Mouse (Mus musculus): ENCODE data around the gene Fam83d. TPM values are rescaled to one million over a fixed set of nuclear protein-coding genes. Genes with fewer than 3 reads are reported as not detected.
A peak's percentile ranks its signal among the peaks of the same experiment; 100 is the strongest.

Fam83d gene
- polyA plus RNA-seq, 1 experiment from 2014 or later = 54.1 TPM

- no peak overlapping the region for H3K9ac ChIP-seq (replicated peaks; ENCODE audit: low read length)
- H3K4me3 ChIP-seq (ENCODE audit: low read depth, low read length) = no peak overlapping the region
- H3K27me3 ChIP-seq (ENCODE audit: control insufficient read depth, insufficient read depth, low read length) = no peaks in the 10 kb centered on the region
- ATAC-seq (replicated peaks; ENCODE audit: insufficient number of reproducible peaks, low FRiP score, low TSS enrichment, low read depth) = no peak
- H3K36me3 ChIP-seq (replicated peaks; ENCODE audit: control insufficient read depth, insufficient read depth, low read depth, low read length) = no peaks in the 10 kb centered on the region
- no peak overlapping the region for H3K4me2 ChIP-seq (ENCODE audit: low read depth, low read length)
- no peaks in the 10 kb centered on the region for H3K4me1 ChIP-seq (ENCODE audit: control insufficient read depth, insufficient read depth, low read length)
- H3K27ac ChIP-seq (replicated peaks; ENCODE audit: low read depth, low read length) = no peak overlapping the region
- 81% methylated on average over 2 of the region's 2 CpGs for WGBS
- no peak for DNase-seq (ENCODE audit: low spot score)
- H3K9me3 ChIP-seq (replicated peaks; ENCODE audit: control insufficient read depth, low read length) = no peaks in the 10 kb centered on the region
These were observed 28.0 kb downstream of the Fam83d start for GRCm38 (mm10) chr2:158795875-158796274.

GRCm38 (mm10) chr2:158799328-158799727, 31.4 kb downstream of the Fam83d start:
- ATAC-seq (replicated peaks; ENCODE audit: insufficient number of reproducible peaks, low FRiP score, low TSS enrichment, low read depth) (no peak), DNase-seq (ENCODE audit: low spot score) (peak; percentile 15)
- H3K27me3 ChIP-seq (ENCODE audit: control insufficient read depth, insufficient read depth, low read length) = no peaks in the 10 kb centered on the region
- H3K4me1 ChIP-seq (ENCODE audit: control insufficient read depth, insufficient read depth, low read length) = no peaks in the 10 kb centered on the region
- H3K36me3 ChIP-seq (replicated peaks; ENCODE audit: control insufficient read depth, insufficient read depth, low read depth, low read length) = peaks cover 2% of the 10 kb centered on the region
- no peaks in the 10 kb centered on the region for H3K9me3 ChIP-seq (replicated peaks; ENCODE audit: control insufficient read depth, low read length)
- WGBS = 46% methylated on average over 4 of the region's 4 CpGs
- no peak overlapping the region for H3K4me2 ChIP-seq (ENCODE audit: low read depth, low read length)
- H3K4me3 ChIP-seq (ENCODE audit: low read depth, low read length) = no peak overlapping the region
- no peak overlapping the region for H3K27ac ChIP-seq (replicated peaks; ENCODE audit: low read depth, low read length)
- H3K9ac ChIP-seq (replicated peaks; ENCODE audit: low read length) = no peak overlapping the region

GRCm38 (mm10) chr2:158800788-158801187, 32.9 kb downstream of the Fam83d start:
- no peak overlapping the region for H3K27ac ChIP-seq (replicated peaks; ENCODE audit: low read depth, low read length)
- no peaks in the 10 kb centered on the region for H3K4me1 ChIP-seq (ENCODE audit: control insufficient read depth, insufficient read depth, low read length)
- H3K36me3 ChIP-seq (replicated peaks; ENCODE audit: control insufficient read depth, insufficient read depth, low read depth, low read length) = peaks cover 2% of the 10 kb centered on the region
- H3K9ac ChIP-seq (replicated peaks; ENCODE audit: low read length) = no peak overlapping the region
- H3K4me2 ChIP-seq (ENCODE audit: low read depth, low read length) = no peak overlapping the region
- H3K4me3 ChIP-seq (ENCODE audit: low read depth, low read length) = no peak overlapping the region
- WGBS = 88% methylated on average over 8 of the region's 8 CpGs
- no peaks in the 10 kb centered on the region for H3K9me3 ChIP-seq (replicated peaks; ENCODE audit: control insufficient read depth, low read length)
- no peaks in the 10 kb centered on the region for H3K27me3 ChIP-seq (ENCODE audit: control insufficient read depth, insufficient read depth, low read length)
- ATAC-seq (replicated peaks; ENCODE audit: insufficient number of reproducible peaks, low FRiP score, low TSS enrichment, low read depth) (no peak), DNase-seq (ENCODE audit: low spot score) (no peak)

GRCm38 (mm10) chr2:158803575-158803974, 35.7 kb downstream of the Fam83d start:
- Histone ChIP-seq H3K4me1 (ENCODE audit: control insufficient read depth, insufficient read depth, low read length) (no peaks in the 10 kb centered on the region), H3K36me3 (replicated peaks; ENCODE audit: control insufficient read depth, insufficient read depth, low read depth, low read length) (peaks cover 2% of the 10 kb centered on the region), H3K4me3 (ENCODE audit: low read depth, low read length) (no peak overlapping the region), H3K27me3 (ENCODE audit: control insufficient read depth, insufficient read depth, low read length) (no peaks in the 10 kb centered on the region), H3K9me3 (replicated peaks; ENCODE audit: control insufficient read depth, low read length) (no peaks in the 10 kb centered on the region), H3K4me2 (ENCODE audit: low read depth, low read length) (no peak overlapping the region), H3K9ac (replicated peaks; ENCODE audit: low read length) (no peak overlapping the region), H3K27ac (replicated peaks; ENCODE audit: low read depth, low read length) (no peak overlapping the region)
- ATAC-seq (replicated peaks; ENCODE audit: insufficient number of reproducible peaks, low FRiP score, low TSS enrichment, low read depth) (no peak), DNase-seq (ENCODE audit: low spot score) (no peak)
- 91% methylated on average over 8 of the region's 8 CpGs for WGBS

GRCm38 (mm10) chr2:158815686-158816085, 47.8 kb downstream of the Fam83d start:
- no peak for DNase-seq (ENCODE audit: low spot score)
- no peak overlapping the region for H3K9ac ChIP-seq (replicated peaks; ENCODE audit: low read length)
- H3K9me3 ChIP-seq (replicated peaks; ENCODE audit: control insufficient read depth, low read length) = no peaks in the 10 kb centered on the region
- no peak overlapping the region for H3K4me2 ChIP-seq (ENCODE audit: low read depth, low read length)
- H3K4me1 ChIP-seq (ENCODE audit: control insufficient read depth, insufficient read depth, low read length) = no peaks in the 10 kb centered on the region
- H3K27ac ChIP-seq (replicated peaks; ENCODE audit: low read depth, low read length) = no peak overlapping the region
- no peaks in the 10 kb centered on the region for H3K27me3 ChIP-seq (ENCODE audit: control insufficient read depth, insufficient read depth, low read length)
- no peak overlapping the region for H3K4me3 ChIP-seq (ENCODE audit: low read depth, low read length)
- H3K36me3 ChIP-seq (replicated peaks; ENCODE audit: control insufficient read depth, insufficient read depth, low read depth, low read length) = peaks cover 2% of the 10 kb centered on the region; the same call in 1 of the 2 replicates
- ATAC-seq (replicated peaks; ENCODE audit: insufficient number of reproducible peaks, low FRiP score, low TSS enrichment, low read depth) = no peak

GRCm38 (mm10) chr2:158816239-158816638, 48.3 kb downstream of the Fam83d start:
- no peak overlapping the region for H3K9ac ChIP-seq (replicated peaks; ENCODE audit: low read length)
- no peak overlapping the region for H3K27ac ChIP-seq (replicated peaks; ENCODE audit: low read depth, low read length)
- no peak for DNase-seq (ENCODE audit: low spot score)
- no peaks in the 10 kb centered on the region for H3K27me3 ChIP-seq (ENCODE audit: control insufficient read depth, insufficient read depth, low read length)
- H3K36me3 ChIP-seq (replicated peaks; ENCODE audit: control insufficient read depth, insufficient read depth, low read depth, low read length) = peaks cover 2% of the 10 kb centered on the region; the same call in 1 of the 2 replicates
- H3K4me3 ChIP-seq (ENCODE audit: low read depth, low read length) = no peak overlapping the region
- no peaks in the 10 kb centered on the region for H3K9me3 ChIP-seq (replicated peaks; ENCODE audit: control insufficient read depth, low read length)
- no peaks in the 10 kb centered on the region for H3K4me1 ChIP-seq (ENCODE audit: control insufficient read depth, insufficient read depth, low read length)
- 93% methylated on average over 4 of the region's 4 CpGs for whole genome bisulfite sequencing
- H3K4me2 ChIP-seq (ENCODE audit: low read depth, low read length) = no peak overlapping the region
- ATAC-seq (replicated peaks; ENCODE audit: insufficient number of reproducible peaks, low FRiP score, low TSS enrichment, low read depth) = no peak

GRCm38 (mm10) chr2:158817708-158818107, 49.8 kb downstream of the Fam83d start:
- Histone ChIP-seq H3K27ac (replicated peaks; ENCODE audit: low read depth, low read length) (no peak overlapping the region), H3K9ac (replicated peaks; ENCODE audit: low read length) (no peak overlapping the region), H3K27me3 (ENCODE audit: control insufficient read depth, insufficient read depth, low read length) (no peaks in the 10 kb centered on the region), H3K4me1 (ENCODE audit: control insufficient read depth, insufficient read depth, low read length) (no peaks in the 10 kb centered on the region), H3K36me3 (replicated peaks; ENCODE audit: control insufficient read depth, insufficient read depth, low read depth, low read length) (peaks cover 2% of the 10 kb centered on the region; the same call in 1 of the 2 replicates), H3K4me2 (ENCODE audit: low read depth, low read length) (no peak overlapping the region), H3K9me3 (replicated peaks; ENCODE audit: control insufficient read depth, low read length) (no peaks in the 10 kb centered on the region), H3K4me3 (ENCODE audit: low read depth, low read length) (no peak overlapping the region)
- no peak for DNase-seq (ENCODE audit: low spot score)
- 88% methylated on average over 8 of the region's 8 CpGs for WGBS
- no peak for ATAC-seq (replicated peaks; ENCODE audit: insufficient number of reproducible peaks, low FRiP score, low TSS enrichment, low read depth)

- Histone ChIP-seq H3K9me3 (replicated peaks; ENCODE audit: control insufficient read depth, low read length) (no peaks in the 10 kb centered on the region), H3K9ac (replicated peaks; ENCODE audit: low read length) (no peak overlapping the region), H3K27ac (replicated peaks; ENCODE audit: low read depth, low read length) (no peak overlapping the region), H3K27me3 (ENCODE audit: control insufficient read depth, insufficient read depth, low read length) (no peaks in the 10 kb centered on the region), H3K4me3 (ENCODE audit: low read depth, low read length) (no peak overlapping the region), H3K4me1 (ENCODE audit: control insufficient read depth, insufficient read depth, low read length) (no peaks in the 10 kb centered on the region), H3K4me2 (ENCODE audit: low read depth, low read length) (no peak overlapping the region), H3K36me3 (replicated peaks; ENCODE audit: control insufficient read depth, insufficient read depth, low read depth, low read length) (no peaks in the 10 kb centered on the region; the same call in 1 of the 2 replicates)
- DNase-seq (ENCODE audit: low spot score) (no peak), ATAC-seq (replicated peaks; ENCODE audit: insufficient number of reproducible peaks, low FRiP score, low TSS enrichment, low read depth) (no peak)
- WGBS = 89% methylated on average over 2 of the region's 2 CpGs
These were observed 60.2 kb downstream of the Fam83d start for GRCm38 (mm10) chr2:158828124-158828523.
